Mouse (Mus musculus) hindbrain, embryonic 13.5 days (tissue): ENCODE results near the gene Mrpl48. TPM values are rescaled to one million over a fixed set of nuclear protein-coding genes. Genes with fewer than 3 reads are reported as not detected.

ENCODE experiments used
- ATAC-seq: fragments of 200-750 bp; cut with Nextera tagmentation; 2 replicates; pipeline ENCODE4 v1.8.0; 2017; ENCODE audit warnings: moderate TSS enrichment; ENCODE audit not compliant: low FRiP score
- H3K27ac ChIP-seq: fragments of 300-500 bp; sonication (generic); 2 replicates; pipeline ENCODE4 v1.5.1; 2015; ENCODE audit warnings: inconsistent platforms, mild to moderate bottlenecking, moderate library complexity
- H3K27me3 ChIP-seq: fragments of 300-500 bp; sonication (generic); 2 replicates; pipeline ENCODE4 v1.6.1; 2015; ENCODE audit warnings: mild to moderate bottlenecking, inconsistent platforms
- H3K36me3 ChIP-seq: fragments of 300-500 bp; sonication (generic); 2 replicates; pipeline ENCODE4 v1.6.1; 2015; ENCODE audit warnings: mild to moderate bottlenecking, inconsistent platforms
- H3K4me1 ChIP-seq: fragments of 300-500 bp; sonication (generic); replicated peaks from 2 replicates; pipeline ENCODE4 v1.6.1; 2015; ENCODE audit warnings: inconsistent platforms
- H3K4me2 ChIP-seq: fragments of 300-500 bp; sonication (generic); 2 replicates; pipeline ENCODE4 v1.6.1; 2015; ENCODE audit warnings: inconsistent platforms, mild to moderate bottlenecking, moderate library complexity
- H3K4me3 ChIP-seq: fragments of 300-500 bp; sonication (generic); 2 replicates; pipeline ENCODE4 v1.5.1; 2015; ENCODE audit warnings: mild to moderate bottlenecking, inconsistent platforms
- H3K9ac ChIP-seq: fragments of 300-500 bp; sonication (generic); 2 replicates; pipeline ENCODE4 v1.6.1; 2015; ENCODE audit warnings: mild to moderate bottlenecking, inconsistent platforms
- H3K9me3 ChIP-seq: fragments of 300-500 bp; sonication (generic); 2 replicates; pipeline ENCODE4 v1.6.1; 2016; ENCODE audit warnings: inconsistent platforms
- WGBS: fragments of 180-500 bp; shearing (Covaris S2); methylation state at CpG from one replicate; pipeline ENCODE4 v1.1.7; 2015; 5-methylcytosine and 5-hydroxymethylcytosine counted together
- polyA plus RNA-seq: library from polyadenylated mRNA; unstranded; fragments of >200 nt; fragmentation: Nextera tagmentation; extraction: Ambion mirVana; gene quantifications from 2 replicates; pipeline ENCODE4 v1.2.1, GENCODE M21; 2015

The Mrpl48 gene
- polyA plus RNA-seq, 1 experiment from 2014 or later: 81.8 TPM

DNA sequence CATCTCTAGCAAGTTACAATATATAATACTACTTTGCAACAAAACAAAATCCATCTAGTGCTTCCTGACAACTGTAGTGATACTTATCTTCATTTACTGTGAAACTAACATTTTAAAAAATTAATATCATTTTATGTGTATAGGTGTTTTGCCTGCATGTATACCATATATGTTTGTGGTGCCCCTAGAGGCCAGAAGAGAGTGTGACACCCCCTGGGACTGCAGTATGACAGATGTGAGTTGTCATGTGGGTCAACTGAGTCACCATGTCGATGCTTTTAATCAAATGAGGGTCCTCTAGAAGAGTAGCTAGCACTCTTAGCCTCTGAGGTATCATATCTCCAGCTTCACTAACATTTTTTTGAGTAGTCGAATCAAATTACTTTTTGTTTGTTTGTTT lies 14.2 kb upstream of the Mrpl48 start:
- Histone ChIP-seq H3K4me2 (no peak overlapping the region), H3K4me1 (peaks cover 7% of the 10 kb centered on the region; the same call in 1 of the 2 replicates), H3K27me3 (no peaks in the 10 kb centered on the region), H3K27ac (no peak overlapping the region), H3K4me3 (no peak overlapping the region), H3K36me3 (no peaks in the 10 kb centered on the region), H3K9me3 (no peaks in the 10 kb centered on the region), H3K9ac (no peak overlapping the region)
- 77% methylated on average over 2 of the region's 2 CpGs for WGBS
- ATAC-seq: no peak

DNA sequence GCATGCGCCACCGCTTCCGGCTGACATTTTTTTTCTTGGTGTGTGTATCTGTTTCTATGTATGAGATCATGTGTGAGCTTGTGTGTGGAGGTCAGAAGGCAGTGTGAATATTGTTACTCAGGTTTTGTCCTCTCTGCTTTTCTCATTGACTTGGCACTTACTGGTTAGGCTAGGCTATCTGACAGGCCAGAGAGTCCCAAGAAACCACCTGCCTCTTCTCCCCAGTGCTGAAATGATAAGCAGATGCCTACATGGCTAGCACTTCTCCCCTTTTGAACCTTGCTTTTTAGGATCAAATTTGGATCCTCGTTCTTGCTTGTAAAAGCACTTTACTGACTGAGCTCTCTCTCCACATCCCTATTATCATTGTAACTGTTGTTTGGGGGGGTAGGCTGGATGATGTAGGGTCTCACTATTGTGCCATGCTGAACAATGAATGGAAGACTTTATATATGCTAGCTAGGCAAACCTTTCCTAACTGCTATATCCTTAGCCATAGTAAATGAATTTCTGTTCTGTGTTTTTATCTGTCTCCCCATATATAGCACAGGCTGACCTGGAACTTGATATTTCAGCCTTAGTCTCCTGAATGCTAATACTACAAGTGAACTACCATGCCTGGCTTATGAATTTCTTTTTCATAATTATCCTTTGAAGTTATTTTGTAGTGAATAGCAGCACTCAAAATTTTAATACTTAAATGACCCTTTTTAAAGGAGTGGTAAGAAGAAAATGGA lies 8.2 kb upstream of the Mrpl48 start:
- Histone ChIP-seq H3K9ac (no peak overlapping the region), H3K27me3 (no peaks in the 10 kb centered on the region), H3K4me1 (peaks cover 5% of the 10 kb centered on the region; the same call in 1 of the 2 replicates), H3K4me3 (no peak overlapping the region), H3K4me2 (no peak overlapping the region), H3K27ac (no peak overlapping the region), H3K36me3 (no peaks in the 10 kb centered on the region), H3K9me3 (no peaks in the 10 kb centered on the region)
- 92% methylated on average over 4 of the region's 4 CpGs for WGBS
- ATAC-seq: no peak

DNA sequence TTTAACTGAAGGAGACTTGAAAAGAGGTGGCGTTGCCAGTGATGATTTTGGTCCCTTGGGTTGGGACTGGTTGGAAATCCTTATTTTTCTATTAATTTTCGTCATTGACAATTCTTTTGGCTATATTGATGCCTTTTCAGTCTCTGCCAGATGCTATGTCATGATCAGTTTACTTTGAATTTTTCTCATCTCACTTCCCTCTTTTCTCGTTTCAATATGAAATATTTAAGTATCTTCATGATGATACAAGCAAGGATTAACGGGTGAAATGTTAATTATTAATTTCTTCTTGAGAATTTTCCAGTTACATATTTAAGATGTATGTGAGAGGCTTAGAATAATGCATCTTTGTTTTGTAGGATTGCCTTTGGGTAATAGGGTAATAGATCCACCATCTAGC lies 809 bp upstream of the Mrpl48 start:
- Histone ChIP-seq H3K4me3 (peak overlapping the region; percentile 97), H3K27me3 (peaks cover 5% of the 10 kb centered on the region; the same call in 1 of the 2 replicates), H3K4me2 (peak overlapping the region; percentile 67), H3K27ac (peak overlapping the region; percentile 100), H3K36me3 (no peaks in the 10 kb centered on the region), H3K9ac (peak overlapping the region; percentile 100), H3K9me3 (no peaks in the 10 kb centered on the region), H3K4me1 (peaks cover 19% of the 10 kb centered on the region)
- WGBS: 21% methylated on average over 4 of the region's 4 CpGs
- ATAC-seq: no peak

- peak; percentile 98 for ATAC-seq
- peak within 1 kb of the TSS; percentile 97 for H3K4me3 ChIP-seq
- peak within 1 kb of the TSS; percentile 100 for H3K27ac ChIP-seq
- peaks cover 5% of the 10 kb centered on the region; the same call in 1 of the 2 replicates for H3K27me3 ChIP-seq
- peak within 1 kb of the TSS; percentile 100 for H3K9ac ChIP-seq
- peak within 1 kb of the TSS; percentile 67 for H3K4me2 ChIP-seq
- peaks cover 19% of the 10 kb centered on the region for H3K4me1 ChIP-seq
- H3K9me3 ChIP-seq: no peaks in the 10 kb centered on the region
- no peaks in the 10 kb centered on the region for H3K36me3 ChIP-seq
- WGBS: under 1% methylated on average over 102 of the region's 105 CpGs
Measured at GRCm38 (mm10) chr7:100607214-100608129, 629 bp downstream of the Mrpl48 start, which contains the start of gene Rab6a. Gene Rab6a, plus strand, starts transcription at chr7:100607410.

GRCm38 (mm10) chr7:100600211-100600610 lies 7.9 kb downstream of the Mrpl48 start:
- Histone ChIP-seq H3K9ac (no peak overlapping the region), H3K4me2 (no peak overlapping the region), H3K27me3 (peaks cover 5% of the 10 kb centered on the region; the same call in 1 of the 2 replicates), H3K9me3 (peaks cover 4% of the 10 kb centered on the region; the same call in 1 of the 2 replicates), H3K4me1 (no peaks in the 10 kb centered on the region), H3K4me3 (no peak overlapping the region), H3K36me3 (no peaks in the 10 kb centered on the region), H3K27ac (no peak overlapping the region)
- ATAC-seq: no peak
- WGBS: 91% methylated on average over 5 of the region's 5 CpGs

GRCm38 (mm10) chr7:100593349-100593748 lies 14.8 kb downstream of the Mrpl48 start:
- H3K4me1 ChIP-seq: no peaks in the 10 kb centered on the region

GRCm38 (mm10) chr7:100591522-100591852 lies 16.6 kb downstream of the Mrpl48 start:
- H3K4me2 ChIP-seq: peak overlapping the region; percentile 60
- H3K27me3 ChIP-seq: 0 out of 2 replicates have a peak, but pooled peaks cover 2% of the 10 kb centered on the region
- no peaks in the 10 kb centered on the region for H3K9me3 ChIP-seq
- no peaks in the 10 kb centered on the region for H3K4me1 ChIP-seq
- peak overlapping the region; percentile 51 for H3K4me3 ChIP-seq
- 9% methylated on average over 2 of the region's 2 CpGs for WGBS
- peak; percentile 30; the same call in 1 of the 2 replicates for ATAC-seq
- H3K27ac ChIP-seq: peak overlapping the region; percentile 91
- no peaks in the 10 kb centered on the region for H3K36me3 ChIP-seq
- H3K9ac ChIP-seq: peak overlapping the region; percentile 76; the same call in 1 of the 2 replicates

More at GRCm38 (mm10) chr7:100593349-100593748, 14.8 kb downstream of the Mrpl48 start:
- Histone ChIP-seq H3K27me3 (0 out of 2 replicates have a peak, but pooled peaks cover 2% of the 10 kb centered on the region), H3K4me3 (no peak overlapping the region), H3K9ac (no peak overlapping the region), H3K27ac (no peak overlapping the region), H3K36me3 (no peaks in the 10 kb centered on the region), H3K9me3 (no peaks in the 10 kb centered on the region), H3K4me2 (no peak overlapping the region)
- ATAC-seq: no peak

- H3K9ac ChIP-seq: peak overlapping the region; percentile 76
- ATAC-seq: peak; percentile 97
- peak overlapping the region; percentile 91 for H3K27ac ChIP-seq
- under 1% methylated on average over 18 of the region's 20 CpGs for WGBS
- H3K36me3 ChIP-seq: no peaks in the 10 kb centered on the region
- H3K4me3 ChIP-seq: peak overlapping the region; percentile 51
- no peaks in the 10 kb centered on the region for H3K9me3 ChIP-seq
- H3K4me1 ChIP-seq: no peaks in the 10 kb centered on the region
- 0 out of 2 replicates have a peak, but pooled peaks cover 2% of the 10 kb centered on the region for H3K27me3 ChIP-seq
- H3K4me2 ChIP-seq: peak overlapping the region; percentile 60
Measured at GRCm38 (mm10) chr7:100590845-100591521, 17.1 kb downstream of the Mrpl48 start.

- Histone ChIP-seq H3K27me3 (0 out of 2 replicates have a peak, but pooled peaks cover 2% of the 10 kb centered on the region), H3K4me2 (peak overlapping the region; percentile 60), H3K9me3 (no peaks in the 10 kb centered on the region), H3K4me1 (no peaks in the 10 kb centered on the region), H3K4me3 (peak overlapping the region; percentile 51), H3K27ac (peak overlapping the region; percentile 91), H3K9ac (peak overlapping the region; percentile 76), H3K36me3 (no peaks in the 10 kb centered on the region)
- 40% methylated on average over 7 of the region's 7 CpGs for WGBS
- ATAC-seq: peak; percentile 50; the same call in 1 of the 2 replicates
Measured at GRCm38 (mm10) chr7:100590504-100590844, 17.6 kb downstream of the Mrpl48 start.

- Histone ChIP-seq H3K4me3 (no peak overlapping the region), H3K27ac (no peak overlapping the region), H3K36me3 (no peaks in the 10 kb centered on the region), H3K9me3 (no peaks in the 10 kb centered on the region), H3K4me2 (no peak overlapping the region), H3K4me1 (no peaks in the 10 kb centered on the region), H3K9ac (no peak overlapping the region), H3K27me3 (0 out of 2 replicates have a peak, but pooled peaks cover 2% of the 10 kb centered on the region)
- no peak for ATAC-seq
- 83% methylated on average over 1 of the region's 1 CpGs for WGBS
Measured at GRCm38 (mm10) chr7:100589816-100590215, 18.3 kb downstream of the Mrpl48 start.

DNA sequence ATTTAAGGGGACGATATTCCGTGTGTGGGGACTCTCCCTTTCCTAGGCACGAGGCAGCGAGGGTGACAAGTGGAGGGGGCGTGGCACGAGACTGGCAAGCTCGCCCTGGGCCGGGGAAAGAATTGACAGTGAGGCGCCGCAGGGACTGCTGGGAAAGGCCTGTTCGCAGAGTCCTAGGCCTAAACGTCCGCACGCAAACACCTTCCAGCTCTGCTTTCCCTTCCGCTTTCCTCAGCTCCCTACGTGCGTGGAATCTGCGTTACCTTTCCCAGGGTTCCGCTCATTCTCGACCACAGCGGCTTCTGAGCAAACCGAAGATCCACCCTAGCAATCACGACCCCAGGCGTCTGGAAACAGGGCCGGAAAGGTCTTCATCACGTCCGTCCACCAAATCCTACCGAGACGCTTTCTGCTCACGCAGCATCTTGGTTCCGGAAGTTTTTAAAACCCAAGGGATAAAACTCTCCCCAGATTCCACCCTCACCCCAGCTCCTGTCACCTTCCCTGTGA lies 25.3 kb downstream of the Mrpl48 start:
- H3K4me1 ChIP-seq: peaks cover 7% of the 10 kb centered on the region
- H3K9me3 ChIP-seq: no peaks in the 10 kb centered on the region
- no peaks in the 10 kb centered on the region for H3K36me3 ChIP-seq
- H3K27ac ChIP-seq: peak overlapping the region; percentile 97
- H3K9ac ChIP-seq: peak overlapping the region; percentile 80
- WGBS: under 1% methylated on average over 31 of the region's 31 CpGs
- H3K27me3 ChIP-seq: no peaks in the 10 kb centered on the region
- peak overlapping the region; percentile 54 for H3K4me3 ChIP-seq
- peak; percentile 95 for ATAC-seq
- peak overlapping the region; percentile 68 for H3K4me2 ChIP-seq
